Mouse (Mus musculus): ENCODE measurements around the gene Vwa2.

Vwa2 gene

GRCm38 (mm10) chr19:56873816-56874600 lies at the start of gene Vwa2:
Vwa2 (plus strand) TSS chr19:56874249.
- DNase-seq (ENCODE audit: low read depth) = no peak

- no peak for DNase-seq (ENCODE audit: low read depth)
Measured at GRCm38 (mm10) chr19:56826047-56826631, 47.9 kb upstream of the Vwa2 start, which contains the start of gene Tdrd1. Tdrd1 (plus strand) TSS chr19:56826209.

GRCm38 (mm10) chr19:56828305-56828704 lies 45.7 kb upstream of the Vwa2 start:
- DNase-seq (ENCODE audit: low read depth) = no peak

- no peak for DNase-seq (ENCODE audit: low read depth)
Measured at GRCm38 (mm10) chr19:56829267-56829666, 44.8 kb upstream of the Vwa2 start.

- DNase-seq (ENCODE audit: low read depth) = no peak
Measured at GRCm38 (mm10) chr19:56830163-56830562, 43.9 kb upstream of the Vwa2 start.

GRCm38 (mm10) chr19:56835340-56835739 lies 38.7 kb upstream of the Vwa2 start:
- DNase-seq (ENCODE audit: low read depth) = no peak

GRCm38 (mm10) chr19:56838942-56839706 lies 34.9 kb upstream of the Vwa2 start:
- no peak for DNase-seq (ENCODE audit: low read depth)

GRCm38 (mm10) chr19:56842974-56843373 lies 31.1 kb upstream of the Vwa2 start:
- DNase-seq (ENCODE audit: low read depth) = no peak

GRCm38 (mm10) chr19:56852590-56852989 lies 21.5 kb upstream of the Vwa2 start:
- no peak for DNase-seq (ENCODE audit: low read depth)

- DNase-seq (ENCODE audit: low read depth) = no peak
Measured at GRCm38 (mm10) chr19:56856455-56856854, 17.6 kb upstream of the Vwa2 start.

GRCm38 (mm10) chr19:56867701-56868100 lies 6.3 kb upstream of the Vwa2 start:
- DNase-seq (ENCODE audit: low read depth) = no peak

GRCm38 (mm10) chr19:56874601-56875315 lies 709 bp downstream of the Vwa2 start:
- DNase-seq (ENCODE audit: low read depth) = no peak

- no peak for DNase-seq (ENCODE audit: low read depth)
Measured at GRCm38 (mm10) chr19:56877364-56877763, 3.3 kb downstream of the Vwa2 start.

- no peak for DNase-seq (ENCODE audit: low read depth)
Measured at GRCm38 (mm10) chr19:56887879-56888278, 13.8 kb downstream of the Vwa2 start.

- DNase-seq (ENCODE audit: low read depth) = no peak
Measured at GRCm38 (mm10) chr19:56888654-56889053, 14.6 kb downstream of the Vwa2 start.

GRCm38 (mm10) chr19:56891438-56891837 lies 17.4 kb downstream of the Vwa2 start:
- DNase-seq (ENCODE audit: low read depth) = no peak

GRCm38 (mm10) chr19:56892586-56892985 lies 18.5 kb downstream of the Vwa2 start:
- no peak for DNase-seq (ENCODE audit: low read depth)

- DNase-seq (ENCODE audit: low read depth) = no peak
Measured at GRCm38 (mm10) chr19:56893326-56893725, 19.3 kb downstream of the Vwa2 start.

- no peak for DNase-seq (ENCODE audit: low read depth)
Measured at GRCm38 (mm10) chr19:56897654-56898053, 23.6 kb downstream of the Vwa2 start.

GRCm38 (mm10) chr19:56904095-56904494 lies 30.0 kb downstream of the Vwa2 start:
- no peak for DNase-seq (ENCODE audit: low read depth)

GRCm38 (mm10) chr19:56905395-56905794 lies 31.3 kb downstream of the Vwa2 start:
- no peak for DNase-seq (ENCODE audit: low read depth)

- DNase-seq (ENCODE audit: low read depth) = no peak
Measured at GRCm38 (mm10) chr19:56907850-56908249, 33.8 kb downstream of the Vwa2 start.
